Mouse (Mus musculus): ENCODE measurements around the gene Ndrg4. TPM values are rescaled to one million over a fixed set of nuclear protein-coding genes. Genes with fewer than 3 reads are reported as not detected.
A peak's percentile ranks its signal among the peaks of the same experiment; 100 is the strongest.

Ndrg4 gene
- total and polyA plus RNA-seq, 3 experiments = 1.6 to 2.1 (median 1.7) TPM

DNA sequence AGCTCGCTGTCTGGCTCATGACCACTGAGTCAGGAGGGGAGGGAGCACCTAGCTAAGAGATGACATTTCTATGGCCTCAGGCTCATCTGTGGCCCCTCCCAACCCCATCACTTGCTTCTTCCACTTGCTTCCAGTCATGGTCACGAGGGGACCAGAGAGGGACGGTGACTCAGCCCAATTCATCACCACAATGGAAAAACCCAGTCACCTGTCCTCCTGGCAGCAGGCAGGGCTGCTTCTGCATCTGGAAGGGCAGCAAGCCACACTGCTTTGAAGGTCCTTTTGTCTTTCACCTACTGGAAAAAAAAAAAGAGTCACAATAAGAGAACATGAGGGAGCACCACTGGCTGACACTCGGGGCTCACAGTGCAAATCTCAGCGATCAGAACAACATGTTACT is 4.0 kb upstream of the Ndrg4 start (continued):
- TF ChIP-seq MAX (IDR thresholded peaks at IDR 0.05; ENCODE audit: low read length) = no peak; the same call in 1 of the 2 replicates
- peak; percentile 76 for TF ChIP-seq JUND (conservative IDR thresholded peaks at IDR 0.05; ENCODE audit: low read depth, low read length)
- TF ChIP-seq USF1 (IDR thresholded peaks at IDR 0.05; ENCODE audit: low read depth, low read length) = peak; percentile 47
- TF ChIP-seq MAZ (IDR thresholded peaks at IDR 0.05; ENCODE audit: low read depth, low read length) = peak; percentile 79; the same call in 1 of the 2 replicates
- peak; percentile 75; the same call in 1 of the 2 replicates for TF ChIP-seq TCF12 (IDR thresholded peaks at IDR 0.05; ENCODE audit: low read depth, low read length)
- no peak for TF ChIP-seq KAT2A (IDR thresholded peaks at IDR 0.05; ENCODE audit: insufficient replicate concordance, low read length)
- peak; percentile 79 for TF ChIP-seq JUN (IDR thresholded peaks at IDR 0.05; ENCODE audit: insufficient read depth, low read depth, low read length)
- no peak for TF ChIP-seq USF2 (conservative IDR thresholded peaks at IDR 0.05; ENCODE audit: low read depth, low read length)
- TF ChIP-seq CHD2 (IDR thresholded peaks at IDR 0.05; ENCODE audit: low read length) = no peak
- TF ChIP-seq ELF1 (IDR thresholded peaks at IDR 0.05; ENCODE audit: low read depth, low read length) = no peak
- TF ChIP-seq ETS1 (conservative IDR thresholded peaks at IDR 0.05; ENCODE audit: low read depth, low read length) = peak; percentile 93
- no peak for TF ChIP-seq CTCF (conservative IDR thresholded peaks at IDR 0.05 in 1 of 2, IDR thresholded peaks at IDR 0.05 in 1 of 2; ENCODE audit: low read depth in 2 of 2, low read length in 2 of 2)
- no peak for TF ChIP-seq E2F4 (IDR thresholded peaks at IDR 0.05; ENCODE audit: insufficient replicate concordance, low read depth, low read length)
- no peak for TF ChIP-seq UBTF (IDR thresholded peaks at IDR 0.05; ENCODE audit: low read depth, low read length)
- no peak for TF ChIP-seq RAD21 (IDR thresholded peaks at IDR 0.05; ENCODE audit: low read depth, low read length)
- no peak for TF ChIP-seq PAX5 (IDR thresholded peaks at IDR 0.05; ENCODE audit: low read length)
- peak; percentile 89 for TF ChIP-seq MAFK (IDR thresholded peaks at IDR 0.05; ENCODE audit: insufficient replicate concordance, low read length)
- no peak for TF ChIP-seq CHD1 (IDR thresholded peaks at IDR 0.05; ENCODE audit: low read depth, low read length)
- no peak for TF ChIP-seq POLR2A (IDR thresholded peaks at IDR 0.05; ENCODE audit: low read depth, low read length)
- no peak for TF ChIP-seq RCOR1 (conservative IDR thresholded peaks at IDR 0.05; ENCODE audit: low read depth, low read length)
- peak; percentile 76 for TF ChIP-seq ZNF384 (IDR thresholded peaks at IDR 0.05; ENCODE audit: low read depth, low read length)
- no peak for TF ChIP-seq NRF1 (IDR thresholded peaks at IDR 0.05; ENCODE audit: low read depth, low read length)

DNA sequence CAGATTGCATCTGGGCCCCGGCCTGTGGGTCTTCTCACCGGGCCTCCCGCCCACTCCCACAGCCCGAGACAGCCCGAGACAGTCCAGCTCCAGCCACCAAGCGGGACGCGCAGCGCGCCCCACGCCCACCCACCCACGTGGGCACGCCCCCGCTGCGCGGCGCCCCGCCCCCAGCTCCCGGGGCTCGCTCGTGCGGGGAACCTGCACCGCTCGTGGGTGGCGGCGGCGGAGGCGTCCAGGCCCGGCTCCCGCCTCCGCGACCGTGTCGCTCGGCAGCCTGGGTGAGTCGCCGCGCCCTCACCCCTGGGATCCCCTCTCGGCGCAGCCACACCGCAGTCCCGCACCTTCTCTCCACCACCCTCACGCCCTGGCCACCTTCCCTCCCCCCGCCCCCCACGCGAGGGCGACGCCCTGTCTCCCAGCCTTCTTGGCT is 827 bp downstream of the Ndrg4 start:
- Histone ChIP-seq H3K4me3 (replicated peaks in 1 of 3; ENCODE audit: low read depth in 2 of 3, low read length in 2 of 3, poor library complexity in 1 of 3) (peak overlapping the region in 2 of 3 experiments; percentile 25 to 70), H3K79me2 (replicated peaks; ENCODE audit: control insufficient read depth, extremely low read depth, insufficient read depth, poor library complexity, severe bottlenecking) (no peaks in the 10 kb centered on the region), H3K27ac (ENCODE audit: insufficient read depth, low read depth) (no peak overlapping the region), H3K9me3 (replicated peaks; ENCODE audit: low read length) (no peaks in the 10 kb centered on the region), H3K27me3 (replicated peaks) (peaks cover 46% of the 10 kb centered on the region), H3K36me3 (replicated peaks in 1 of 2; ENCODE audit: control insufficient read depth in 1 of 2, insufficient read depth in 1 of 2, low read length in 1 of 2) (no peaks in the 10 kb centered on the region), H3K9ac (ENCODE audit: insufficient read depth, low read depth) (peak overlapping the region; percentile 41; the same call in 1 of the 2 replicates), H3K4me2 (ENCODE audit: insufficient read depth, low read depth, poor library complexity, severe bottlenecking) (peak overlapping the region; percentile 92), H3K4me1 (ENCODE audit: control insufficient read depth in 1 of 2, insufficient read depth in 2 of 2) (peaks cover 13 to 26% of the 10 kb centered on the region in 2 experiments)
- TF ChIP-seq ZC3H11A (IDR thresholded peaks at IDR 0.05; ENCODE audit: low read depth, low read length) (no peak), NELFE (IDR thresholded peaks at IDR 0.05; ENCODE audit: low read depth, low read length) (no peak), JUN (IDR thresholded peaks at IDR 0.05; ENCODE audit: insufficient read depth, low read depth, low read length) (no peak), PAX5 (IDR thresholded peaks at IDR 0.05; ENCODE audit: low read length) (no peak), RCOR1 (conservative IDR thresholded peaks at IDR 0.05; ENCODE audit: low read depth, low read length) (no peak), GABPA (IDR thresholded peaks at IDR 0.05; ENCODE audit: insufficient replicate concordance, low read depth, low read length) (no peak), SMC3 (IDR thresholded peaks at IDR 0.05; ENCODE audit: low read depth, low read length) (no peak), USF2 (conservative IDR thresholded peaks at IDR 0.05; ENCODE audit: low read depth, low read length) (no peak)
- no peak for DNase-seq (ENCODE audit: extremely low read depth)
- dilution Hi-C loops (cut with MboI; ENCODE audit: extremely low pct_ligation_motif_present, extremely low pct_unique_long_range_greater_than_20kb, low sequenced_read_pairs) = no loop called here
- in situ Hi-C loops (cut with MboI; ENCODE audit: low pct_ligation_motif_present, low pct_unique_long_range_greater_than_20kb, low sequenced_read_pairs) = no loop called here
